In the genomic region with DNA sequence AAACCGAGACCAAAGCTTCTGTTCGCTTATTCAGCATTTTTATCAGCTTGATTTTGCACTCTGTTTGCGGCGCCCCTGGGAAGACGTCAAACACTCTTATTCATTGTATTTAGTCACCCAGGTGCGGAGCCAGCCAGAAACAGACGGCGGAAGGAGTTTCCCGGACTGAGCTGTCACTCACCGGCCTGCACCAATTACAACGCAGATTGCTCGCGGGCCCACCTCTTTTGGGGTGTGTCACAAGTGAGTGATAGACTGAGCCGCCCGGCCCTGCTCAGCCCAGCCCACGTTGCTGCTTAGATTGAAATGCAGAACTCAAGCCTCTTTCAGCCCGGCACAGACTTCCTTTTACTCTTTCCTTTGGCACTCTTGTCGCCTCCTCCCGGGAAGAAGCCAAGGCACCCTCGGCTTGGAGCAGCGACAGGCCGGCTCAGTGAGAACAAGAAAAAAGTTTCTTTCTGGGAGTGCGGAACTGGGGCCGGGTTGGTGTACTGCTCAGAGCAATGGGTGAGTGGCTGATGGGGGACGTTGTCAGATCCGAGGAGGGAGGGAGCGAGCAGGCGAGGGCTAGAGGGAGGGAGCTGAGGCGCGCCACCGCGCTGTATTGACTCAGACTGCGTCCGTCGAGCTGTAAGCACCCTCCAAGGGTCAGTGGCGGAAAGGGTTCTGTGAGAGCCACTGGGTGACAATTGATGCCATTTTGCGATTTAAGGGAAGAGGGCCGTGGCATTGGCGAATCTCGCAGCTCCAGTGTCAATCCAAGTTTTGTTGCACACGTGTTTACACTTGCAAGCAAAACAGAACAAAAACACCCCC, we compare ENCODE assay signal across 9 mouse cellular contexts. TPM values are rescaled to one million over a fixed set of nuclear protein-coding genes. Genes with fewer than 3 reads are reported as not detected.
A peak's percentile ranks its signal among the peaks of the same experiment; 100 is the strongest.
DNase-seq lines count a peak whose midpoint lies in the region; ATAC-seq and TF ChIP-seq lines count a peak whose summit lies in the region.
"Had no signal": no experiment of that assay in that cellular context is flagged by ENCODE, and none has a peak within 500 bp of the region (broad histone marks: within the 10 kb centered on the region; RNA-seq: fewer than 3 reads in every experiment).

No protein-coding gene starts in this region.

- peaks cover 95% of the 10 kb centered on the region for H3K27me3 ChIP-seq in hindbrain, embryonic 11.5 days (ENCODE audit: control insufficient read depth, insufficient read depth, low read length)
- peaks cover 96% of the 10 kb centered on the region for H3K27me3 ChIP-seq in limb, embryonic 13.5 days
- peaks cover 97% of the 10 kb centered on the region for H3K27me3 ChIP-seq in midbrain, embryonic 14.5 days (ENCODE audit: control insufficient read depth, insufficient read depth, low read length)

- peak overlapping the region; percentile 22 for H3K4me2 ChIP-seq in hindbrain, embryonic 11.5 days (replicated peaks; ENCODE audit: low read depth, low read length)
- H3K4me2 ChIP-seq in limb, embryonic 13.5 days (replicated peaks), result peak overlapping the region; percentile 68
- peak overlapping the region; percentile 41 for H3K4me2 ChIP-seq in midbrain, embryonic 14.5 days (ENCODE audit: low read length)

- H3K4me1 ChIP-seq in hindbrain, embryonic 11.5 days (replicated peaks; ENCODE audit: control insufficient read depth, insufficient read depth, low read length), result no peaks in the 10 kb centered on the region; the same call in 1 of the 2 replicates
- peaks cover 53% of the 10 kb centered on the region for H3K4me1 ChIP-seq in limb, embryonic 13.5 days
- H3K4me1 ChIP-seq in midbrain, embryonic 14.5 days (ENCODE audit: control insufficient read depth, insufficient read depth, low read length), result 0 out of 2 replicates have a peak, but pooled peaks cover 7% of the 10 kb centered on the region

- no peaks in the 10 kb centered on the region for H3K36me3 ChIP-seq in hindbrain, embryonic 11.5 days (ENCODE audit: control insufficient read depth, insufficient read depth, low read length)
- H3K36me3 ChIP-seq in limb, embryonic 13.5 days, result no peaks in the 10 kb centered on the region
- no peaks in the 10 kb centered on the region for H3K36me3 ChIP-seq in midbrain, embryonic 14.5 days (ENCODE audit: control insufficient read depth, insufficient read depth, low read length)

- no peak overlapping the region for H3K9ac ChIP-seq in hindbrain, embryonic 11.5 days (ENCODE audit: low read depth, low read length)
- H3K9ac ChIP-seq in limb, embryonic 13.5 days, result peak overlapping the region; percentile 65
- H3K9ac ChIP-seq in midbrain, embryonic 14.5 days (replicated peaks; ENCODE audit: low read length), result no peak overlapping the region

- peak; percentile 95 for DNase-seq in NIH3T3 (ENCODE audit: low read depth)
- peak; percentile 91 for DNase-seq in brain, embryonic 14.5 days (ENCODE audit: low read depth)
- DNase-seq in forelimb bud, embryonic 11.5 days (ENCODE audit: low read depth, low spot score), result peak; percentile 88
- DNase-seq in hindbrain, embryonic 11.5 days (ENCODE audit: low spot score), result peak; percentile 84
- peak; percentile 76 for DNase-seq in midbrain, embryonic 14.5 days
- DNase-seq in urinary bladder, postnatal 4 days (ENCODE audit: low spot score in 2 of 2), result peak; percentile 66 to 76
- DNase-seq in layer of hippocampus, adult 2 months (ENCODE audit: low spot score in 2 of 2), result no peak

- WGBS in hindbrain, embryonic 11.5 days, result under 1% methylated on average over 41 of the region's 41 CpGs
- under 1% methylated on average over 41 of the region's 41 CpGs for WGBS in limb, embryonic 13.5 days
- under 1% methylated on average over 41 of the region's 41 CpGs for WGBS in midbrain, embryonic 14.5 days

- ATAC-seq in hindbrain, embryonic 11.5 days (ENCODE audit: low FRiP score), result peak; percentile 91
- ATAC-seq in limb, embryonic 13.5 days (ENCODE audit: low FRiP score, low read depth), result peak; percentile 96
- ATAC-seq in midbrain, embryonic 14.5 days (ENCODE audit: low FRiP score, low TSS enrichment), result peak; percentile 85

- TF ChIP-seq POLR2A in brain, embryonic 14.5 days (IDR thresholded peaks at IDR 0.05; ENCODE audit: borderline replicate concordance, extremely low read depth, insufficient read depth, insufficient read length, poor library complexity, severe bottlenecking), result no peak

- TF ChIP-seq CTCF in brain, embryonic 14.5 days (IDR thresholded peaks at IDR 0.05; ENCODE audit: borderline replicate concordance, extremely low read depth, insufficient read depth, insufficient read length), result no peak
- no peak for TF ChIP-seq CTCF in layer of hippocampus, adult 2 months (conservative IDR thresholded peaks at IDR 0.05)

- H3K9me3 ChIP-seq in hindbrain, embryonic 11.5 days (ENCODE audit: control insufficient read depth, low read length), result no peaks in the 10 kb centered on the region
- H3K9me3 ChIP-seq in limb, embryonic 13.5 days, result no peaks in the 10 kb centered on the region
- H3K9me3 ChIP-seq in midbrain, embryonic 14.5 days (ENCODE audit: control insufficient read depth, low read length), result no peaks in the 10 kb centered on the region

- H3K4me3 ChIP-seq in hindbrain, embryonic 11.5 days (ENCODE audit: low read depth, low read length), result peak overlapping the region; percentile 27
- H3K4me3 ChIP-seq in limb, embryonic 13.5 days, result peak overlapping the region; percentile 47
- peak overlapping the region; percentile 14 for H3K4me3 ChIP-seq in midbrain, embryonic 14.5 days (replicated peaks; ENCODE audit: low read depth, low read length)
- H3K4me3 ChIP-seq in layer of hippocampus, adult 2 months, result no peak overlapping the region

- no peak overlapping the region for H3K27ac ChIP-seq in hindbrain, embryonic 11.5 days (ENCODE audit: low read depth, low read length)
- H3K27ac ChIP-seq in limb, embryonic 13.5 days, result peak overlapping the region; percentile 55; the same call in 1 of the 2 replicates
- H3K27ac ChIP-seq in midbrain, embryonic 14.5 days (replicated peaks; ENCODE audit: low read depth, low read length), result no peak overlapping the region
- H3K27ac ChIP-seq in layer of hippocampus, adult 2 months, result no peak overlapping the region

RNA-seq across cellular contexts. Expression of a gene that starts 4.0 kb away (rescaled TPM):
- 0.05 and 0.10 TPM in 2 replicates for polyA plus RNA-seq in brain, embryonic 14.5 days (2012; rRNA removed)
- 1.4 and 2.5 TPM in 2 replicates for polyA plus RNA-seq in hindbrain, embryonic 11.5 days (2014; fragmentation: Nextera tagmentation; extraction: Ambion mirVana)
- polyA plus RNA-seq in limb, embryonic 13.5 days (2015; fragmentation: Nextera tagmentation; extraction: Ambion mirVana), result 7.2 and 10.2 TPM in 2 replicates
- not detected in 2 replicates for polyA plus RNA-seq in midbrain, embryonic 14.5 days (2014; fragmentation: Nextera tagmentation; extraction: Ambion mirVana)
- not detected for total RNA-seq in layer of hippocampus, adult 2 months (2021)
- total RNA-seq: layer of hippocampus, adult 18-20 months had no signal

Comparison
In these comparisons a context has a peak if more than half of its experiments do, and no peak if none do; other contexts are left out.
1. DNase-seq: peak in NIH3T3 (single experiment), brain, embryonic 14.5 days (single experiment), forelimb bud, embryonic 11.5 days (single experiment), hindbrain, embryonic 11.5 days (single experiment), midbrain, embryonic 14.5 days (single experiment) and urinary bladder, postnatal 4 days (2 of 2); none in layer of hippocampus, adult 2 months (0 of 2).
2. Peak in every context shown above with its lines, with median percentiles within 50 percentile points of each other: ATAC-seq and H3K4me2 ChIP-seq.